Comparison of ENCODE assay signal across 20 mouse cellular contexts in genomic region chr16:81303806-81304205, GRCm38 (mm10).
DNase-seq lines count a peak whose midpoint lies in the region; ATAC-seq lines count a peak whose summit lies in the region.
"Had no signal": no experiment of that assay in that cellular context is flagged by ENCODE, and none has a peak within 500 bp of the region (broad histone marks: within the 10 kb centered on the region; RNA-seq: fewer than 3 reads in every experiment).

No protein-coding gene starts in this region.

- DNase-seq in cerebellum, adult 8-10 months, result no peak
- peak; percentile 28 to 59 for DNase-seq in cerebellum, postnatal 10 days
- no peak for DNase-seq in cerebellum, adult 11-12 months
- peak; percentile 19 to 52 for DNase-seq in cerebellum, postnatal 14 days
- no peak for DNase-seq in cerebellum, postnatal 4 days (ENCODE audit: low spot score in 2 of 2)
- DNase-seq in cerebellum, postnatal 25 days, result peak; percentile 21 to 36
- no peak for DNase-seq in cerebellum, adult 18-20 months
- DNase-seq: adrenal gland, adult 2 months; adrenal gland, adult 8-10 months; adrenal gland, postnatal 10 days; adrenal gland, postnatal 14 days; adrenal gland, postnatal 25 days; adrenal gland, postnatal 36 days; B cell, adult 2 months; cerebellum, adult 11 months; cerebellum, adult 9-10 months had no signal

- peak; percentile 61; the same call in 1 of the 2 replicates for ATAC-seq in cerebellum, adult (ENCODE audit: insufficient number of reproducible peaks, low FRiP score, low TSS enrichment)
- ATAC-seq: activated CD4-positive, CD25-positive, alpha-beta regulatory T cell, adult 4 months; CD4-positive, CD25-positive, alpha-beta regulatory T cell, adult 4 months; Patski had no signal

Comparison
In these comparisons a context has a peak if more than half of its experiments do, and no peak if none do; other contexts are left out.
1. DNase-seq: peak in cerebellum, postnatal 10 days (2 of 2), cerebellum, postnatal 14 days (2 of 2) and cerebellum, postnatal 25 days (2 of 2); none in cerebellum, adult 8-10 months (single experiment), cerebellum, adult 11-12 months (single experiment), cerebellum, postnatal 4 days (0 of 2) and cerebellum, adult 18-20 months (0 of 2).